Mouse (Mus musculus) small intestine, adult 2 months (tissue): ENCODE data around the gene AC124108.1. TPM values are rescaled to one million over a fixed set of nuclear protein-coding genes. Genes with fewer than 3 reads are reported as not detected.

Experiments
- H3K27ac ChIP-seq: fragments of 200-500 bp; 2 replicates; pipeline ENCODE4 v1.5.1; 2012; ENCODE audit warnings: low read depth, low read length, control low read depth, inconsistent platforms; ENCODE audit not compliant: insufficient read depth
- H3K27me3 ChIP-seq: fragments of 200-500 bp; 2 replicates; pipeline ENCODE4 v1.6.1; 2012; ENCODE audit warnings: mild to moderate bottlenecking, moderate library complexity, low read length, inconsistent platforms; ENCODE audit not compliant: control insufficient read depth, insufficient read depth
- H3K36me3 ChIP-seq: fragments of 200-500 bp; 2 replicates; pipeline ENCODE4 v1.6.1; 2012; ENCODE audit warnings: mild to moderate bottlenecking, low read length, control low read depth, inconsistent platforms; ENCODE audit not compliant: control insufficient read depth, insufficient read depth
- H3K4me1 ChIP-seq: fragments of 200-500 bp; 2 replicates; pipeline ENCODE4 v1.6.1; 2012; ENCODE audit warnings: low read length, inconsistent platforms, mixed read lengths; ENCODE audit not compliant: control insufficient read depth, insufficient read depth, insufficient read length
- H3K4me3 ChIP-seq: fragments of 200-500 bp; 2 replicates; pipeline ENCODE4 v1.5.1; 2012; ENCODE audit warnings: low read depth, mild to moderate bottlenecking, control low read depth, inconsistent platforms, low read length, moderate library complexity
- CTCF ChIP-seq: fragments of 200-500 bp; IDR thresholded peaks from 2 replicates; pipeline ENCODE4 v1.5.1; 2012; ENCODE audit warnings: low read depth, mild to moderate bottlenecking, control low read depth, inconsistent platforms, low read length, moderate library complexity, mixed read lengths; ENCODE audit not compliant: insufficient replicate concordance, insufficient read length; ENCODE audit errors: extremely low read depth
- POLR2A ChIP-seq: fragments of 200-500 bp; IDR thresholded peaks from 2 replicates; pipeline ENCODE4 v1.6.1; 2012; ENCODE audit warnings: low read depth, mild to moderate bottlenecking, control low read depth, inconsistent platforms, low read length, moderate library complexity
- WGBS: fragments of 180-500 bp; shearing (Covaris S2); methylation state at CpG from one replicate; pipeline ENCODE4 v1.1.7; 2018; 5-methylcytosine and 5-hydroxymethylcytosine counted together
- polyA plus RNA-seq: library from polyadenylated mRNA; depleted of rRNA; stranded (reverse); fragments of >200 nt; gene quantifications from 2 replicates; pipeline ENCODE4 v1.2.3, GENCODE M21; 2012; rRNA removed

Gene AC124108.1
- not detected in 2 replicates for polyA plus RNA-seq

DNA sequence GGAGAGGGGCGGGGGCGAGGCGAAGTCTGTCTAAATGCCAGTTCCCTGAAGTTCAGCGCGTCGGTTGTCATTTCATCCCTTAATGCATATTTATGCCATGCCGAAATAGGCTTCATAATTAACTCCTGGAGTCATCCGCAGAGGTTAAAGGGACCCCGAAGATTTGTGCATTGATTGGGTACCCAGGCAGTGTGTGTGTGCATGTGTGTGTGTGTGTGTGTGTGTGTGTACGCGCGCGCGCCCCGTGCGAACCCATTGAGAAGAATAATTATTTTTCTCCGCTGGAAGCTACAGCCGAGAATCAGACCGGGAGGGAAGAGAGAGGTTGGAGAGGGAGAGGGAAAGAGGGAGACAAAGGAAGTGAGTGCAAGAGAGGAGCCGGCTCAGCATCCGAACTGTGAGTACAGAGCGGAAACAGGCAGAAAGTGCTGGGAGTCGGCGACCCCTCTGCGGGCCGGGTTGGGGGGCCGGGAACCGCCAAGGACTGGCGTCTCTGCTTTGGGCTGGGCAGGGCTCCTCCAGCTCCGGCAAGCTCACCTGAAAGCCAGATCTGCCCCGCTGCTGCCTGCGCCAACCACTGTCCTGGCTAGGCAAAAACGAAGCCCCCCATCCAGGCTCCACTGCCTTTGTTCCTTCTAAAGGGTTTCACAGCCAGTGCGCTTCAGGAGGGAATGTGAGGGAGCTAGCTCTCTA is at the start of gene AC124108.1, which contains the start of gene Lemd1:
Gene AC124108.1 (plus strand): TSS at position 365 of the 693 bp plus-strand sequence.
Gene Lemd1 (plus strand): TSS at position 339 of the 693 bp plus-strand sequence.
- WGBS = 2% methylated on average over 34 of the region's 34 CpGs

DNA sequence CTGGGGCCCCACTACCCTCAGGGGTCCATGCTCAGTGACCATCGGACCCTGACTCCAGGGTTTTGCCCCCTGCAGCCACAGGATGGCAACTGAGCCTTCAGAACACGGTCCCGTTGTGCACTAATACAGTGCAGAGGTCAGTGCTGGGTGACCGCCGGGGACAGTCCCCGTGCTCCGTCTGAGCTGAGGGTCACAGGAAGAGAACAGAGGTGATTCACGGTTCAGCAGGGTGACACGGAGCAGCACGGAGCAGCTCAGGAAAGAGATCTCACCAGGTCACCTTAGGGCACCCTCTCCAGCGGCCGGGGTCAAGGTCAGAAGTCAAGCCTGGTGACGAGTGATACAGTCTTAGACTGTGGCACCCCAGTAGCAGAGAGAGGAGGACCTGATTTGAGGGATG is 49.5 kb upstream of the AC124108.1 start:
- no peaks in the 10 kb centered on the region for H3K27me3 ChIP-seq
- peaks cover 10% of the 10 kb centered on the region; the same call in 1 of the 2 replicates for H3K4me1 ChIP-seq
- no peak overlapping the region for H3K27ac ChIP-seq
- WGBS = 89% methylated on average over 13 of the region's 13 CpGs
- no peak overlapping the region for H3K4me3 ChIP-seq
- no peak for TF ChIP-seq CTCF
- no peak for TF ChIP-seq POLR2A
- H3K36me3 ChIP-seq = no peaks in the 10 kb centered on the region

More for the DNA sequence above, at the start of gene AC124108.1, which contains the start of gene Lemd1:
- no peak for TF ChIP-seq CTCF
- TF ChIP-seq POLR2A = no peak
- Histone ChIP-seq H3K36me3 (no peaks in the 10 kb centered on the region), H3K27ac (no peak within 1 kb of the TSS), H3K27me3 (peaks cover 58% of the 10 kb centered on the region), H3K4me1 (no peaks in the 10 kb centered on the region), H3K4me3 (peak within 1 kb of the TSS; percentile 59)

DNA sequence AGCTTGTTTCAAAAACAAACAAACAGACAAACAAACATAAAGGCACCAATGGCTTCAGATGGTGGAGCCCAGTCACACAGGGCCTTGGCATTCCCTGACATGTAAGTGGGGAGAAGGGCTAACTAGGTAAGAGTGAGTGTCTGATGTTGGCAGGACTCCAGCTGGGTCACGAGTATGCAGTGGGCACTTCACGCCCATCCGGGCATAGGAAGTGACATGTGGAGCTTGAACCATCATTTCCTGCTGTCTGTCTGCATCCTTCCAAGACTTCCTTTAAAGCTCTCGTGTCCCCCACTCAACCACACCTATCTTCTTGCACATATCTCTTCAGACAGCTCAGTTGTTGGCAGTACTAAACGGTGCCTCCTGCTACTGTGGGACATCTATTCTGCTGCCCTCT is 48.2 kb upstream of the AC124108.1 start:
- Histone ChIP-seq H3K4me1 (peaks cover 10% of the 10 kb centered on the region; the same call in 1 of the 2 replicates), H3K27me3 (no peaks in the 10 kb centered on the region), H3K36me3 (no peaks in the 10 kb centered on the region), H3K4me3 (no peak overlapping the region), H3K27ac (no peak overlapping the region)
- no peak for TF ChIP-seq CTCF
- TF ChIP-seq POLR2A = no peak
- 45% methylated on average over 5 of the region's 5 CpGs for WGBS

DNA sequence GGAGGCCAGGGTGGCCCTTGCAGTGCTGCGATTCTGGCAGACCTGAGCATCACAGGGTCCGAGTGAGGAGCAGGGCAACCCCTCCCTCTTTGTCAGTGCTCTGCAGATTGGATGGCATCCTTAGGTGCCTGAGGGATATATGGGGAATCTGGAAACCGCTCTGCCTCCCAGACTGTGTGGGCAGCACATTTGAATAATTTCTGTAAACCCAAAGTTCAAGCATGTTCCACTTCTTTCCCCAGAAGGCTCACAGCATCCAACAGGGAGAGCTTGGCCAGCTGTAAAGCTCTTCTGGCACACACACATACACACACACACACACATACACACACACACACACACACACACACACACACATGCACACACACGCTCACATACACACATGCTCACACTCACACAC is 47.5 kb upstream of the AC124108.1 start:
- WGBS = 80% methylated on average over 4 of the region's 4 CpGs
- H3K4me3 ChIP-seq = no peak overlapping the region
- H3K27me3 ChIP-seq = no peaks in the 10 kb centered on the region
- H3K27ac ChIP-seq = no peak overlapping the region
- TF ChIP-seq POLR2A (no peak), CTCF (no peak)
- H3K36me3 ChIP-seq = no peaks in the 10 kb centered on the region
- H3K4me1 ChIP-seq = peaks cover 8% of the 10 kb centered on the region; the same call in 1 of the 2 replicates

DNA sequence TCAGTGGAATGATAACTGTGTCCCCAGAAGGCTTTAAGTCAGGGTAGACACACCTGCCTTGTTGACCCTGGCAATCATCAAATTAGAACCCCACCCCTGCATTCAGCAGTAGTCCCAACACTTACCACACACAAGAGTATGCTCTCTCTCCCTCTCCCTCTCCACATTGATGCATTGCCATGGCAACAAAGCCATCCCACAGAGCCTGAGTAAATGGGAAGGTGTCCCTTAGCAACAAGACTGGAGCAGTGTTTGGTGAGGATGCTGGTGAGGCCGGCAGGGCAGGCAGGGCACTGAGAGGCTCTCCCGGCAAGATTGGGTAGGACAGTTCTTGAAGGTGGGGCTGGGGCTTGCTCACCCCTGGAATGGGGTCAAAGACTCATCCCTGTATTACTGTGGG is 47.0 kb upstream of the AC124108.1 start:
- WGBS = 53% methylated on average over 2 of the region's 2 CpGs

DNA sequence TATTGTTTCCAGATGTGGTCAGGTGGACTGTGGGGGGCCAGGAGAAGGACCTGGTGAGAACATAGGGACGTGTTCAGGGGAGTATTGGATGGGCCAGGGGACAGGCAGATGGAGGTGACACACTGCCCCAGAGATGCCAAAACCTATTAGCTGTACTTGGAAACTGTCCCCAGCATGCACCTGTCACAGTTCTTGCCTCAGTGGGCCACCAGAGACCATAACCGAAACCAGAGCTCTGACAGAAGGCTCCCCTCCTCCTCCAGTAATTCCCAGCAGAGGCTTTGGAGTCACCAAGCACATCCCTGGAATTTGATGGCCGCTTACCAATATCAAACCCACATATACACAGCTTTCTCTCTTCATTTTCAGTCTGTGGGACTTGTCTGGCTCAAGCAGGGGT is 46.4 kb upstream of the AC124108.1 start:
- TF ChIP-seq POLR2A = no peak
- no peak for TF ChIP-seq CTCF
- WGBS = 85% methylated on average over 3 of the region's 3 CpGs
- H3K4me1 ChIP-seq = peaks cover 12% of the 10 kb centered on the region
- H3K4me3 ChIP-seq = no peak overlapping the region
- no peaks in the 10 kb centered on the region for H3K27me3 ChIP-seq
- no peaks in the 10 kb centered on the region for H3K36me3 ChIP-seq
- no peak overlapping the region for H3K27ac ChIP-seq

More for the DNA sequence above, 47.0 kb upstream of the AC124108.1 start:
- Histone ChIP-seq H3K4me1 (peaks cover 9% of the 10 kb centered on the region; the same call in 1 of the 2 replicates), H3K4me3 (no peak overlapping the region), H3K27me3 (no peaks in the 10 kb centered on the region), H3K36me3 (no peaks in the 10 kb centered on the region), H3K27ac (no peak overlapping the region)
- no peak for TF ChIP-seq CTCF
- no peak for TF ChIP-seq POLR2A

DNA sequence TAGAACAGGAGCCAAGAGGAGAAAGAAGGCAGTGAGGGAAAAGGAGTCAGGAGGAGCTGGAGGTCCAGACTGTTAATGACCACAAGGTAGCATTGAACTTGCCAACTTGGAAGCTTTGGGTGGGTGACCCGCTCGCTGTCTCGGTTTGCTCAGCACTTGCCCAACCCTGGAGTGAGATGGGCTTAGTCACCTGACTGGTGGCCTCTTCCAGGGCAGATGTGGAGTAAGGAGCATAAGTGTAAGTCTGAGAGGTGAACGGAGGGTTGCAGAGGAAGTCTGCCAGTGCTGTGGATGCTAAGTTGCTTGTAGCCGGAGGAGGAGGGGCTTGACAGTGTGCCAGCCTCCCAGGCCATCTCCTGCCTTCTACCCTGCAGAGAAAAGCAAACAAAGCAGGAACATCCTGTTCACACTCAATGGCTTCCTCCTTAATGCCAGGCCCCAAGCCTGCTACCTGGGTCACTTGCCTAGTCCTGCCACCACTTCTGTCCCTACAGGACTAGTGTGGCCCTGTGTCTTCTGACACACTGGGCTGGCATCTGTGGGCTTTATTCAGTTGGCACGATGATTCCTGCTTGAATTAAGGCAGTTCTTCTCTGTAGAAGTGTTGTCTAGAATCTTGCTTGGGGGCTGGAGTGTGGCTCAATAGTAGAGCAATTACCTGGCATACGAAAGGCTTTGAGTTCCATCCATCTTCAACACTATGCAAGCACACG is 45.1 kb upstream of the AC124108.1 start:
- no peaks in the 10 kb centered on the region for H3K27me3 ChIP-seq
- H3K4me3 ChIP-seq = no peak overlapping the region
- WGBS = 71% methylated on average over 8 of the region's 8 CpGs
- H3K36me3 ChIP-seq = no peaks in the 10 kb centered on the region
- no peak for TF ChIP-seq POLR2A
- no peak for TF ChIP-seq CTCF
- no peak overlapping the region for H3K27ac ChIP-seq
- peaks cover 14% of the 10 kb centered on the region for H3K4me1 ChIP-seq
